Mouse (Mus musculus) liver, embryonic 14.5 days (tissue): ENCODE results near the gene Cckbr.

Experiments used
- CTCF ChIP-seq: IDR thresholded peaks from 2 replicates; pipeline ENCODE4 v1.5.1; 2016; ENCODE audit warnings: antibody characterized with exemption, low read depth, control low read depth
- EP300 ChIP-seq: IDR thresholded peaks from 2 replicates; pipeline ENCODE4 v1.6.1; 2016; ENCODE audit warnings: antibody characterized with exemption, low read depth

DNA sequence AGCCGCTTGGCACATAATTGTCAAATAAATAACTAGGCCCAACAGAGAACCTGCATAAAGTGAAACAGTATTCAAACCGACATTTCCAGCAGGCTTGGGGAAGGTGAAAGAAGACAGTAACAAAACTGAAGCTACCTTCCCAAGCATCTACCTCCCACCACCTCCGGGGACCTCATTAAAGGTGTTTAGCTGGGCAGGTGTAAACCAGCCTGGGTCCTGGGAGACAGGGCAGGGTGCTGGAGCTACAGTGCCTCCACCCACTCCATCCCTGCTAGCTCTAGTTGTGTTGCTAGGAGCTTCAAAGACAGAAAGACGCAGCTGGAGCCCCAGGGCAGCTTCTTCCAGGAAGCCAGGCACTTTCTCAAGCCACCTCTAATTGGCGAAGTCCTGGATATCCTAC is 21.3 kb upstream of the Cckbr start, which contains the start of gene Cnga4:
- TF ChIP-seq CTCF (no peak), EP300 (no peak)
